Mouse (Mus musculus) heart, embryonic 11.5 days (tissue): Measurements from ENCODE around the gene Bst1. TPM values are rescaled to one million over a fixed set of nuclear protein-coding genes. Genes with fewer than 3 reads are reported as not detected.

ENCODE experiments used
- ATAC-seq: fragments of 200-750 bp; cut with Nextera tagmentation; replicated peaks from 2 replicates; pipeline ENCODE4 v1.8.0; 2017; ENCODE audit warnings: moderate library complexity; ENCODE audit not compliant: insufficient number of reproducible peaks, low FRiP score, low TSS enrichment
- H3K27ac ChIP-seq: fragments of 300-500 bp; sonication (generic); 2 replicates; pipeline ENCODE4 v1.5.1; 2014; ENCODE audit warnings: mild to moderate bottlenecking, low read depth, low read length
- H3K27me3 ChIP-seq: fragments of 300-500 bp; sonication (generic); 2 replicates; pipeline ENCODE4 v1.6.1; 2014; ENCODE audit warnings: mild to moderate bottlenecking, low read length, mixed read lengths; ENCODE audit not compliant: control insufficient read depth, insufficient read depth
- H3K36me3 ChIP-seq: fragments of 300-500 bp; sonication (generic); 2 replicates; pipeline ENCODE4 v1.6.1; 2014; ENCODE audit warnings: mild to moderate bottlenecking, low read length, moderate library complexity, mixed read lengths; ENCODE audit not compliant: control insufficient read depth, insufficient read depth
- H3K4me1 ChIP-seq: fragments of 300-500 bp; sonication (generic); 2 replicates; pipeline ENCODE4 v1.6.1; 2014; ENCODE audit warnings: low read length; ENCODE audit not compliant: control insufficient read depth, insufficient read depth
- H3K4me2 ChIP-seq: fragments of 300-500 bp; sonication (generic); 2 replicates; pipeline ENCODE4 v1.6.1; 2014; ENCODE audit warnings: mild to moderate bottlenecking, moderate library complexity
- H3K4me3 ChIP-seq: fragments of 300-500 bp; sonication (generic); 2 replicates; pipeline ENCODE4 v1.5.1; 2014; ENCODE audit warnings: low read depth, low read length
- H3K9ac ChIP-seq: fragments of 300-500 bp; sonication (generic); 2 replicates; pipeline ENCODE4 v1.6.1; 2014; ENCODE audit warnings: mild to moderate bottlenecking, low read depth, low read length, moderate library complexity
- H3K9me3 ChIP-seq: fragments of 300-500 bp; sonication (generic); replicated peaks from 2 replicates; pipeline ENCODE4 v1.6.1; 2016; ENCODE audit warnings: low read length; ENCODE audit not compliant: control insufficient read depth
- WGBS: fragments of 180-500 bp; shearing (Covaris S2); extraction: QIAGEN DNeasy Blood & Tissue Kit; methylation state at CpG from one replicate; pipeline ENCODE4 v1.1.7; 2014; ENCODE audit not compliant: insufficient replicate concordance; 5-methylcytosine and 5-hydroxymethylcytosine counted together
- polyA plus RNA-seq: library from polyadenylated mRNA; unstranded; fragments of >200 nt; fragmentation: Nextera tagmentation; extraction: Ambion mirVana; gene quantifications from 2 replicates; pipeline ENCODE4 v1.2.1, GENCODE M21; 2014

Bst1 gene
- polyA plus RNA-seq, 1 experiment from 2014 or later, result 0.23 TPM

- no peak for ATAC-seq
- H3K4me1 ChIP-seq, result no peaks in the 10 kb centered on the region
- 67% methylated on average over 3 of the region's 3 CpGs for WGBS
- peaks cover 3% of the 10 kb centered on the region; the same call in 1 of the 2 replicates for H3K9me3 ChIP-seq
- no peak overlapping the region for H3K4me3 ChIP-seq
- no peak overlapping the region for H3K9ac ChIP-seq
- H3K27ac ChIP-seq, result no peak overlapping the region
- H3K27me3 ChIP-seq, result no peaks in the 10 kb centered on the region
- no peaks in the 10 kb centered on the region for H3K36me3 ChIP-seq
- H3K4me2 ChIP-seq, result no peak overlapping the region
Observed at GRCm38 (mm10) chr5:43842576-43843155, 24.0 kb downstream of the Bst1 start.

- WGBS, result 81% methylated on average over 5 of the region's 5 CpGs
- no peak for ATAC-seq
Observed at GRCm38 (mm10) chr5:43845083-43845482, 26.4 kb downstream of the Bst1 start.

GRCm38 (mm10) chr5:43845646-43846045, 27.0 kb downstream of the Bst1 start:
- no peak for ATAC-seq
- no peak overlapping the region for H3K9ac ChIP-seq
- peaks cover 3% of the 10 kb centered on the region; the same call in 1 of the 2 replicates for H3K9me3 ChIP-seq
- no peak overlapping the region for H3K27ac ChIP-seq
- no peaks in the 10 kb centered on the region for H3K36me3 ChIP-seq
- no peaks in the 10 kb centered on the region for H3K27me3 ChIP-seq
- no peak overlapping the region for H3K4me2 ChIP-seq
- WGBS, result 33% methylated on average over 1 of the region's 1 CpGs
- H3K4me1 ChIP-seq, result no peaks in the 10 kb centered on the region
- no peak overlapping the region for H3K4me3 ChIP-seq

More at GRCm38 (mm10) chr5:43845083-43845482, 26.4 kb downstream of the Bst1 start:
- H3K4me3 ChIP-seq, result no peak overlapping the region
- no peak overlapping the region for H3K27ac ChIP-seq
- H3K27me3 ChIP-seq, result no peaks in the 10 kb centered on the region
- no peaks in the 10 kb centered on the region for H3K36me3 ChIP-seq
- no peak overlapping the region for H3K4me2 ChIP-seq
- H3K9ac ChIP-seq, result no peak overlapping the region
- peaks cover 3% of the 10 kb centered on the region; the same call in 1 of the 2 replicates for H3K9me3 ChIP-seq
- H3K4me1 ChIP-seq, result no peaks in the 10 kb centered on the region

DNA sequence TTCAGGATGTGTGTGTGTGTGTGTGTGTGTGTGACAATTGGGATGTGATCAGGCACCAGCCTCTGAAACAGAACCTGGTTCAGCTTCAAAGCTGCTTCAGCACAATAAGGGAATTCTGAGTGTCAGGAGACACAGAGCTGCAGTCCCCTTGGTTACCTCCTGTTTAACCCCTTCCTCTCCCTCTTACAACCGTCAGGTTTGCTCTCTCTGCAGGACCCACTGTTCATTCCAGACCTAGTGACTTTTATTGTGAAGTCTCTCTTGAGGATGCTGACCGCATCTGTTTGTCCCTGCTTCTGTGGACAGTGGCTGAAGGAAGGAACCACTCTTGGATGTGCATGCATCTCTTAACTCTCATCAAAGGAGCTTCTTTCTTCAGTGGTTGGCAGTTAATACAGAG, 27.5 kb downstream of the Bst1 start:
- Histone ChIP-seq H3K36me3 (no peaks in the 10 kb centered on the region), H3K4me1 (no peaks in the 10 kb centered on the region), H3K4me3 (no peak overlapping the region), H3K4me2 (no peak overlapping the region), H3K9me3 (peaks cover 3% of the 10 kb centered on the region; the same call in 1 of the 2 replicates), H3K27me3 (no peaks in the 10 kb centered on the region), H3K27ac (no peak overlapping the region), H3K9ac (no peak overlapping the region)
- ATAC-seq, result no peak
- 22% methylated on average over 2 of the region's 2 CpGs for WGBS

- Histone ChIP-seq H3K4me2 (no peak overlapping the region), H3K36me3 (no peaks in the 10 kb centered on the region), H3K9ac (no peak overlapping the region), H3K9me3 (peaks cover 3% of the 10 kb centered on the region; the same call in 1 of the 2 replicates), H3K27ac (no peak overlapping the region), H3K27me3 (no peaks in the 10 kb centered on the region), H3K4me3 (no peak overlapping the region), H3K4me1 (no peaks in the 10 kb centered on the region)
- ATAC-seq, result no peak
Observed at GRCm38 (mm10) chr5:43847555-43847954, 28.9 kb downstream of the Bst1 start.

DNA sequence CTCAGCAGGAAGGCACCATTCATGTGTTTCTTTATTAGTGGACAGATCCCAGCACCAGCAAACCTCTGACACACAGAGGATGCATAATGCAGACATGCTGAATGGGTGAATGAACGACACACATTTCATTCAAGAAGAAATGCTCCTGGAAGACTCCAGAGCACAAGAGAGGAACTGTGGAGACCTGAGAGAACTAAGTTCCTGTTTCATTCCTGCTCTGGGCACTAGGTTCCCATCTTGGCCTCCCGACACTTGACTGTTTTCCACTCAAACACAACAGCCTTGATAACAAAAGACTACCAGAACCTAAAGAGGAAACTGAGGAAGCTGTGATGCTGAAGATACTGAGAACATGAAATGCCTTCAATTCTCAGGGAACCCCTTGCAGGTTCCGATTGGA, 29.6 kb downstream of the Bst1 start:
- H3K36me3 ChIP-seq, result no peaks in the 10 kb centered on the region
- no peaks in the 10 kb centered on the region for H3K4me1 ChIP-seq
- H3K27ac ChIP-seq, result no peak overlapping the region
- no peak for ATAC-seq
- H3K27me3 ChIP-seq, result no peaks in the 10 kb centered on the region
- peaks cover 3% of the 10 kb centered on the region; the same call in 1 of the 2 replicates for H3K9me3 ChIP-seq
- WGBS, result 72% methylated on average over 3 of the region's 3 CpGs
- H3K4me3 ChIP-seq, result no peak overlapping the region
- no peak overlapping the region for H3K4me2 ChIP-seq
- H3K9ac ChIP-seq, result no peak overlapping the region

DNA sequence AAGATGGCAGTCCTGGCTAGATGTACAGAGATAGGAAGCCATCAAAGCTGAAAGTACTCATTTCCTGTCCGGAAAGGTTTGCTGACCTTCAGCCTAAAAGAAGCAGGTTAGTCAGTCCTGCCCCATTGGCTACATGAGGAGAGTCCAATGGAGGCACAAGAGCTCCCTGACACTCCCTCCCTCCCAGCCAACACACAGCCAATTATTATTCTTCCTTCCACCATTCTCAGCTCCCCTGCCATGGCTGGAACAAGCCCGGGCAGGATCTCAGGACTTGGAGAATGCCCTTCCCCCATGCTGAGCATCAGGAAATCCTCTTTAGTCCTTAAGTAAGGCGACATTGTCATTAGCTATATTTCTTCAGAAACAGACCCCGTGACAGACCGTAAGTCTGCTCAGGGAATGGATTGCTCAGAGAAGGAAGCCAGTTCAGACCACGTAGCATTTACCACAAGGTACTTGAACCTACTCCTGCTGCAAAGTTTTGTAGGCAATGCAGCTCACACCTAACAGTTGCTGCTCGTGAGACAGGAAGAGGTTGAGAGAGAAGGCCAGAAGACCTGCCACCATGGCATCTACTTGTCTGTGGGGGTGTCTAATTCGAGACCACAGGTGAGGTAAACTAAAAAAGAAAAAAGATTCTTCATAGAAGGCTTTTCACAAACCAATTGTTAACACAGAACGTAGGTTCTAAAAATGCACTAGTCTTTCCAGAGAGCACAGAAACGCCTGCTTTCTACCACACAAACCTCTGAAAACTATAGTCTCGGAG, 34.6 kb downstream of the Bst1 start:
- ATAC-seq, result no peak
- Histone ChIP-seq H3K4me3 (no peak overlapping the region), H3K27ac (no peak overlapping the region), H3K4me1 (no peaks in the 10 kb centered on the region), H3K9me3 (no peaks in the 10 kb centered on the region), H3K36me3 (no peaks in the 10 kb centered on the region), H3K27me3 (no peaks in the 10 kb centered on the region), H3K4me2 (no peak overlapping the region), H3K9ac (no peak overlapping the region)
- 73% methylated on average over 11 of the region's 11 CpGs for WGBS

- Histone ChIP-seq H3K27me3 (no peaks in the 10 kb centered on the region), H3K9me3 (no peaks in the 10 kb centered on the region), H3K9ac (no peak overlapping the region), H3K4me3 (no peak overlapping the region), H3K4me1 (no peaks in the 10 kb centered on the region), H3K36me3 (no peaks in the 10 kb centered on the region), H3K27ac (no peak overlapping the region), H3K4me2 (no peak overlapping the region)
- WGBS, result 76% methylated on average over 7 of the region's 7 CpGs
- ATAC-seq, result no peak
Observed at GRCm38 (mm10) chr5:43853868-43854488, 35.3 kb downstream of the Bst1 start.
